Mouse (Mus musculus) erythroblast, embryonic 14.5 days (primary cell): ENCODE data around the gene Lpp.

Source experiments
- GATA1 ChIP-seq: IDR thresholded peaks from 2 replicates; pipeline ENCODE4 v1.6.1; 2012; ENCODE audit warnings: low read length, inconsistent platforms, mixed read lengths
- TAL1 ChIP-seq: IDR thresholded peaks from 3 replicates; pipeline ENCODE4 v1.6.1; 2012; ENCODE audit warnings: low read length, inconsistent platforms, mixed read lengths

DNA sequence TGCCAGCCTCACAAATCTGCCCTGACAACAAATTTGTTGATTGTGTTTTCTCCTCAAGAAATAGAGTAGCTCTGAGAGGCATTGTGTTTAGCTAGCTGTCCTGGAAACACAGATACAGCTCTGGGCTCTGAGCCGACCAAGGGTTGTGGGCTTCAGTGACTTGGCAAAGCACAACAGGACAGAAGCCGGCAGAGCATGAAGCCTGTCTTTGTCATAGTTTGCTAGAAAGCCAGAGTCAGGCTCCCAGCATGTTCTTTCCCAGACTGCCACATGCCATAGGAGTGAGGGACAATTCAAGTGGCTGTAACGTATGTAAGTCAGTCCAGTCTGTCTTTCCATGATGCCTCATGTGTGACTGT lies 521.1 kb downstream of the Lpp start:
- TF ChIP-seq TAL1 (no peak), GATA1 (no peak)
